Mouse (Mus musculus) myocyte (in vitro differentiated cells): Measurements from ENCODE around the gene Nelfb. TPM values are rescaled to one million over a fixed set of nuclear protein-coding genes. Genes with fewer than 3 reads are reported as not detected.

Source experiments
- H3K27me3 ChIP-seq: one replicate; pipeline ENCODE4 v1.6.1; 2011; ENCODE audit not compliant: control insufficient read depth, insufficient read depth, insufficient read length
- H3K36me3 ChIP-seq: one replicate; pipeline ENCODE4 v1.6.1; 2011; ENCODE audit not compliant: control insufficient read depth, insufficient read depth
- H3K4me2 ChIP-seq: one replicate; pipeline ENCODE4 v1.6.1; 2011; ENCODE audit warnings: low read depth, control low read depth
- H3K4me3 ChIP-seq: one replicate; pipeline ENCODE4 v1.5.1; 2011; ENCODE audit warnings: mild to moderate bottlenecking, control low read depth, moderate library complexity
- H3K79me2 ChIP-seq: one replicate; pipeline ENCODE4 v1.6.1; 2011; ENCODE audit not compliant: control insufficient read depth, insufficient read depth
- H3ac ChIP-seq: one replicate; pipeline ENCODE4 v1.6.1; 2011; ENCODE audit not compliant: control insufficient read depth, insufficient read length
- CEBPB ChIP-seq: IDR thresholded peaks from 2 replicates; pipeline ENCODE4 v1.6.1; 2011; ENCODE audit warnings: mild to moderate bottlenecking, moderate library complexity; ENCODE audit not compliant: poor library complexity, insufficient read depth, severe bottlenecking
- E2F4 ChIP-seq: IDR thresholded peaks from one replicate; pipeline ENCODE4 v1.6.1; 2011; ENCODE audit warnings: mild to moderate bottlenecking, control low read depth, moderate library complexity; ENCODE audit not compliant: insufficient read depth
- MAX ChIP-seq: IDR thresholded peaks from one replicate; pipeline ENCODE4 v1.6.1; 2011; ENCODE audit warnings: low read depth, mild to moderate bottlenecking, control low read depth
- MYOD1 ChIP-seq, 3 experiments: IDR thresholded peaks; one replicate each; pipeline ENCODE4 v1.6.1; 2011; ENCODE audit warnings: control low read depth in 2 of 3, low read depth in 2 of 3, mild to moderate bottlenecking in 2 of 3, moderate library complexity in 1 of 3; ENCODE audit not compliant: insufficient read length in 2 of 3, control insufficient read depth in 1 of 3
- MYOG ChIP-seq, 3 experiments: IDR thresholded peaks; one replicate each; pipeline ENCODE4 v1.6.1; 2011; ENCODE audit warnings: control low read depth in 2 of 3, low read depth in 2 of 3, mild to moderate bottlenecking in 2 of 3; ENCODE audit not compliant: insufficient read length in 2 of 3, control insufficient read depth in 1 of 3, insufficient read depth in 1 of 3
- POLR2A ChIP-seq: IDR thresholded peaks from one replicate; pipeline ENCODE4 v1.6.1; 2011; ENCODE audit warnings: low read depth, mild to moderate bottlenecking, control low read depth, moderate library complexity; ENCODE audit not compliant: insufficient read length
- POLR2AphosphoS2 ChIP-seq: IDR thresholded peaks from one replicate; pipeline ENCODE4 v1.6.1; 2011; ENCODE audit warnings: low read depth, control low read depth; ENCODE audit not compliant: insufficient read length
- REST ChIP-seq: IDR thresholded peaks from one replicate; pipeline ENCODE4 v1.6.1; 2011; ENCODE audit warnings: mild to moderate bottlenecking, control low read depth, moderate library complexity; ENCODE audit not compliant: insufficient read depth, insufficient read length
- SRF ChIP-seq: IDR thresholded peaks from one replicate; pipeline ENCODE4 v1.6.1; 2011; ENCODE audit warnings: low read depth; ENCODE audit not compliant: control insufficient read depth, insufficient read length
- TCF12 ChIP-seq: IDR thresholded peaks from one replicate; pipeline ENCODE4 v1.6.1; 2011; ENCODE audit warnings: mild to moderate bottlenecking, control low read depth; ENCODE audit not compliant: poor library complexity, insufficient read depth, severe bottlenecking
- TCF3 ChIP-seq: IDR thresholded peaks from one replicate; pipeline ENCODE4 v1.6.1; 2011; ENCODE audit warnings: low read depth, control low read depth; ENCODE audit not compliant: insufficient read length
- USF1 ChIP-seq: IDR thresholded peaks from one replicate; pipeline ENCODE4 v1.6.1; 2011; ENCODE audit warnings: low read depth, mild to moderate bottlenecking, control low read depth, moderate library complexity
- polyA plus RNA-seq: library from polyadenylated mRNA; unstranded; fragments of >200 nt; fragmentation: generic; extraction: Trizol; gene quantifications from one replicate; pipeline ENCODE4 v1.2.1, GENCODE M21; 2012; ENCODE audit warnings: missing spikeins

The Nelfb gene
- polyA plus RNA-seq, 1 experiment: 55.8 TPM

DNA sequence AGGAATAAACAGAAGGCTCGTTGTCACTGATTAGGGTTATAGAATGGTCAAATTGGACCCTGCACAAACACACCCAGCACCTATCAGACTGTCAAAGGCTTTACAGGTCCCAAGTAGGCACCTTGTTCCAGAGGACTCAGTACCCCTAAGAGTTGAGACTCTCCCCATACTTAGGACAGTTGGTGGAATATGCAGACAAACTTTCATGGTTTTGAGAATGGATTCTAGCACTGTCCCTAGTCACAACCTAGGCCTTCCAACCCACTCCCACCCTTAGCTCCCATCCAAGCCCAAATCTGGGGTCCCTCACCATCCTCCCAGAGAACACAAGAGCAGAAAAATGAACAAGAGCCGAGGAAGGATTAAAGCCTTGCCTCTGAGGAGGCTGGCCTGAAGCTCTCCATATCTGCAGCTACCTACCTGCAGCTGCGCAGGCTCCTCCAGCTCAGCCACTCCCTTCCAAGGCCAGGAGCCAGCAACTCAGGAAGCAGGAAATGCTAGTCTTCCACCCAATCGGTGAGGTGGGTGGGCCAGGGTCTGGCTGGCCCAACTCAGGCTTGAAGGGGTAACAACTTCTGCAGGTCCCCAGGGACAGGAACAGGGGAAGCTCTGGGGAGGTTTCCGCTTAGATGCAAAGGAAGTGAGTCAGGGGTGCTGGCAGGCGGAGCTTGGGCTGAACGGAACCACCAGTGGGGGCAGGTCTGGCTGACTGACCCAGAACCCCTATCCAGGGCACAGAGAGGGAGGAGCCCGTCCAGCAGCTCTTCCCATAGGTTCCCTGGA lies 14.9 kb downstream of the Nelfb start, which contains the start of gene Tor4a:
Gene Tor4a, minus strand, starts transcription at position 715 of the 783 bp plus-strand sequence.
- peak within 1 kb of the TSS; percentile 24 for H3K4me3 ChIP-seq
- peak within 1 kb of the TSS; percentile 83 for H3K4me2 ChIP-seq
- H3ac ChIP-seq: no peak within 1 kb of the TSS
- no peak for TF ChIP-seq REST
- H3K27me3 ChIP-seq: no peaks in the 10 kb centered on the region
- H3K36me3 ChIP-seq: peaks cover 15% of the 10 kb centered on the region
- H3K79me2 ChIP-seq: no peaks in the 10 kb centered on the region

DNA sequence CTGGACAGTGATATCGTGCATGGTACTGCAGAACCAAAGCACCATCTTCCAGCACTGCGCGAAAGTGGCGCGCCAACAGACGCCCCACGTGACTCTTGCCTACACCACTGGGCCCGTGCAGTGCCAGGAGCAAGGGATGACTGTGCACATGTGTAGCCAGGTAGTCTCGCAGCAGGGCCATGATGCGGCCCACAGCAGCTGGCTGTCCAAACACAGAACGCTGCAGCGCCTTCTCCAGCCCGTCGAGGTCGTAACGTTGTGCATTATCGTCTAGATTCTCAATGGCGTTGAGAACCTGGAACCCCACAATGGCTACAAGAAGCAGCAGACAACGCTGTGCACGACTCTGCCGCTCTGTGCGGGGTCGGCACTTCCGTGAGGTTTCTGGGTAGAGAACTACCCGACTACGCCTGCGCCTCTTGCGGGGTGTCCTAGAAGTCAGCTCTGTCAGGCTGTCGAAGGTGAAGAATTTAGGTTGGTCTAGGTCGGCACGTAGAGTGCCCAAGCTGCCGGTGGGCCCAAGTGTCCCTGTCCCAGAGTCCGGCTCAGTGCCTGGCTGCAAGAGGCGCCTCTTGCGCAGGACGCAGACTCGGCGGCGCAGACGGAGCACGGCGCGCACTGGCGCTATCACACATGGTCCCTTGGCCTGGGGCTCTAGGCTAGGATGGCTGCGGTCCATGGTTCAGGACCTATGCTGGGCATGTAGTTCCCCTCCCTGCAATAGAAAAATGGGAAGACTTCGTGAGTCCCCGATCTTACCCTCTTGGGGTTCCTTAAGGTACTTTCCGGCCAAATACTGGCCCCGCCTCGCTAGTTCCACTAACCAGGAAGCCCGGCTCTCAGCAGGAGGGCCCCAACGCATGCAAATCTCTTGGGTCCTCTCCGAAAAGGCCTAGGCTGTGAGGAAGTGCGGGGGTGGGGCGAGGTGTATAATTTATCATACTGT lies 15.8 kb downstream of the Nelfb start:
- Histone ChIP-seq H3ac (no peak overlapping the region), H3K4me2 (peak overlapping the region; percentile 83), H3K4me3 (peak overlapping the region; percentile 24), H3K36me3 (peaks cover 14% of the 10 kb centered on the region), H3K27me3 (no peaks in the 10 kb centered on the region), H3K79me2 (no peaks in the 10 kb centered on the region)
- no peak for TF ChIP-seq TCF12
- no peak for TF ChIP-seq MYOG (IDR thresholded peaks at IDR 0.05; ENCODE audit: control insufficient read depth in 1 of 3, insufficient read depth in 1 of 3, insufficient read length in 2 of 3, low read depth in 2 of 3)
- no peak for TF ChIP-seq SRF
- no peak for TF ChIP-seq POLR2A
- no peak for TF ChIP-seq MYOD1 (IDR thresholded peaks at IDR 0.05; ENCODE audit: control insufficient read depth in 1 of 3, insufficient read length in 2 of 3, low read depth in 2 of 3)
- TF ChIP-seq E2F4: no peak
- no peak for TF ChIP-seq REST
- no peak for TF ChIP-seq TCF3
- no peak for TF ChIP-seq POLR2AphosphoS2

DNA sequence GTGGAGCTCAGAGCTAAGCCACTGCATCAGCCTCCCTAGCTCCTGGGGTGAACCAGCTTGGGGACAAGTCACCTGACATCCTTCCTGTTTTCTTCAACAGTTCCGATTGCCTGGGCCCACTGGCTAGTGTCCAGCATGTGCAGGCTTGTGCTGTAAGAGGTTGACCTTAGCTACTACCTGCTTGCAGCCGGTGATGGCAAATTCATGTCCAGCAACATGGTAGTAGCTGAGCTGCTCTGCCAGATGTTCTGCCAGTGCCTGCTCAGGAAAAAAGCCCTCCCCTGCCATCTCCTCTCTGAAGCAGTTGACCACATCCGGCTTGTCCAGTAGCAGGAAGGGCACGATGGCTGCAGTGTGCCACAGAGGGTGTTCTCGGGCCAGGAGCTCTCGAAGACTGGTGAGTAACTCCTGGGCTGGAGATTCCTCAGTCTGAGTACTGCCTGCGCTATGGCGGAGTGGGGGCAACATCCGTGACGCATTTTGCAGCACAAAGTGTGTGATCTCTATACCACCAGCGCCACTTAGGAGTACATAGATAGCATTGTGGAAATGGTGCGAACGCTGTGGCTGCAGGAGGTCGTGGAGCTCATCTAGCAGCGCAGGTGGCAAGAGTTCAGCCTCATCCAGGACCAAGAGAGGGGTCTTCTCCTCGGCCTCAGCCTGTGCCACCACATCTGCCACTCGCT lies 16.7 kb downstream of the Nelfb start:
- H3K27me3 ChIP-seq: no peaks in the 10 kb centered on the region
- H3K4me3 ChIP-seq: no peak overlapping the region
- no peak overlapping the region for H3K4me2 ChIP-seq
- TF ChIP-seq CEBPB: no peak
- TF ChIP-seq MYOD1 (IDR thresholded peaks at IDR 0.05; ENCODE audit: control insufficient read depth in 1 of 3, insufficient read length in 2 of 3, low read depth in 2 of 3): no peak
- TF ChIP-seq POLR2AphosphoS2: no peak
- no peak for TF ChIP-seq POLR2A
- TF ChIP-seq E2F4: no peak
- TF ChIP-seq TCF3: no peak
- TF ChIP-seq REST: no peak
- TF ChIP-seq USF1: no peak
- no peak for TF ChIP-seq MAX
- TF ChIP-seq TCF12: no peak
- no peak for TF ChIP-seq MYOG (IDR thresholded peaks at IDR 0.05; ENCODE audit: control insufficient read depth in 1 of 3, insufficient read depth in 1 of 3, insufficient read length in 2 of 3, low read depth in 2 of 3)
- no peaks in the 10 kb centered on the region for H3K79me2 ChIP-seq
- H3ac ChIP-seq: no peak overlapping the region
- peaks cover 5% of the 10 kb centered on the region for H3K36me3 ChIP-seq

DNA sequence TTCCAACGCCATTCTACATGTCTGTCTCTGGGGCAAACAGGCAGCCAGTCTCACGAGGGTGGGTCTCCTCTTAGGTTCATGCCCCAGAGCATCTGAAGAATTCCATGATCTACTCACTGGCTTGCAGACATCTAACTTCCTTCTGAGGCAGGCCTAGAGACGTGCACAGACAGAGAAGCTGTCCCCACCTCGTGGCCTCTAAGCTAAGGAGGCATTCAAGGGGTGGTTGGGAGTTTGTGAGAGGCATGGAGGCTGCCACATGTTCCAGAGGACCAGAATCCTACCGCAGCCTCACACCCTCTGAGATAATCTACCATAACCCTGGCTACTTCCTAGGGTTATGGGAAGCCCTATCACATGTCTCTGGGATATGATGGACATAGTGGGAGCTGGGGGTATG lies 17.3 kb downstream of the Nelfb start:
- TF ChIP-seq POLR2AphosphoS2: no peak
- TF ChIP-seq POLR2A: no peak
- TF ChIP-seq SRF: no peak
- no peak for TF ChIP-seq TCF3
- TF ChIP-seq CEBPB: no peak
- TF ChIP-seq TCF12: no peak
- no peak for TF ChIP-seq USF1
- TF ChIP-seq E2F4: no peak
- TF ChIP-seq MYOD1 (IDR thresholded peaks at IDR 0.05; ENCODE audit: control insufficient read depth in 1 of 3, insufficient read length in 2 of 3, low read depth in 2 of 3): no peak
- no peak for TF ChIP-seq MYOG (IDR thresholded peaks at IDR 0.05; ENCODE audit: control insufficient read depth in 1 of 3, insufficient read depth in 1 of 3, insufficient read length in 2 of 3, low read depth in 2 of 3)
- no peak for TF ChIP-seq REST
- no peak for TF ChIP-seq MAX
- Histone ChIP-seq H3K36me3 (no peaks in the 10 kb centered on the region), H3K4me3 (no peak overlapping the region), H3ac (no peak overlapping the region), H3K27me3 (no peaks in the 10 kb centered on the region), H3K4me2 (no peak overlapping the region), H3K79me2 (no peaks in the 10 kb centered on the region)
